Mouse (Mus musculus): ENCODE measurements at regions not wholly inside any gene's neighbourhood (a gene's known extent, or its start where the extent isn't known, plus 50 kb on each side); places are given as distances from the start of the nearest gene placed in this dataset.

DNA sequence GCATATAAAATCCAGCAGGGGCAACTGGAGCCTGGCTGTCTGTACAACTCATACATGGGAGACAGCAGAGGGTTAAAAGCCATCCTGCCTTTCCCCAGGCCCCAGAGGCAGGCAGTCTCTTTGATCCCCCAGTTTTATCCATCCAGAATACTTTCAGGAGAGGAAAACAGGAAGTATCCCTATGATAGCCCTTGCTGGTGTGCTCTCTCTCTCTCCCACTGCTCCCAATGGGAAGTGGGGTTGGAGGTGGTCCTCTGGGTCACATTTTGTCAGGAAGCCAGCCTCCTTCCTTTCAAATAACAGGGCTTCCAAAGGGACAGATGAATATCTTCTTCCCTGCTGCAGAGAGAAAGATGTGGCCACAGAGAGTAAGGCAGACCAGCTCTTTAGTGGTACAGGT is 50.1 kb upstream of the Pim1 start:
- TF ChIP-seq CTCF (IDR thresholded peaks at IDR 0.05) = no peak
- TF ChIP-seq EP300 (IDR thresholded peaks at IDR 0.05) = no peak

Measured in lung, postnatal 0 days (tissue).